Mouse (Mus musculus) neural tube, embryonic 12.5 days (tissue): Measurements from ENCODE around the gene Ccl11. TPM values are rescaled to one million over a fixed set of nuclear protein-coding genes. Genes with fewer than 3 reads are reported as not detected.

Experiments used
- ATAC-seq: fragments of 200-750 bp; cut with Nextera tagmentation; 2 replicates; pipeline ENCODE4 v1.8.0; 2017; ENCODE audit warnings: low read depth, mild to moderate bottlenecking, moderate TSS enrichment, moderate library complexity; ENCODE audit not compliant: low FRiP score
- H3K27ac ChIP-seq: fragments of 300-500 bp; sonication (generic); 2 replicates; pipeline ENCODE4 v1.5.1; 2016
- H3K27me3 ChIP-seq: fragments of 300-500 bp; sonication (generic); replicated peaks from 2 replicates; pipeline ENCODE4 v1.6.1; 2016; ENCODE audit warnings: mild to moderate bottlenecking
- H3K36me3 ChIP-seq: fragments of 300-500 bp; sonication (generic); 2 replicates; pipeline ENCODE4 v1.6.1; 2016; ENCODE audit warnings: mild to moderate bottlenecking
- H3K4me1 ChIP-seq: fragments of 300-500 bp; sonication (generic); 2 replicates; pipeline ENCODE4 v1.6.1; 2016
- H3K4me2 ChIP-seq: fragments of 300-500 bp; sonication (generic); replicated peaks from 2 replicates; pipeline ENCODE4 v1.6.1; 2016; ENCODE audit warnings: mild to moderate bottlenecking
- H3K4me3 ChIP-seq: fragments of 300-500 bp; sonication (generic); 2 replicates; pipeline ENCODE4 v1.5.1; 2016
- H3K9ac ChIP-seq: fragments of 300-500 bp; sonication (generic); 2 replicates; pipeline ENCODE4 v1.6.1; 2016; ENCODE audit warnings: mild to moderate bottlenecking
- H3K9me3 ChIP-seq: fragments of 300-500 bp; sonication (generic); 2 replicates; pipeline ENCODE4 v1.6.1; 2016; ENCODE audit warnings: mild to moderate bottlenecking
- WGBS: fragments of 180-500 bp; shearing (Covaris S2); methylation state at CpG from one replicate; pipeline ENCODE4 v1.1.7; 2016; 5-methylcytosine and 5-hydroxymethylcytosine counted together
- polyA plus RNA-seq: library from polyadenylated mRNA; unstranded; fragments of >200 nt; fragmentation: Nextera tagmentation; extraction: Ambion mirVana; gene quantifications from 2 replicates; pipeline ENCODE4 v1.2.1, GENCODE M21; 2016

Ccl11 gene
- polyA plus RNA-seq, 1 experiment from 2014 or later, result 0.24 TPM

DNA sequence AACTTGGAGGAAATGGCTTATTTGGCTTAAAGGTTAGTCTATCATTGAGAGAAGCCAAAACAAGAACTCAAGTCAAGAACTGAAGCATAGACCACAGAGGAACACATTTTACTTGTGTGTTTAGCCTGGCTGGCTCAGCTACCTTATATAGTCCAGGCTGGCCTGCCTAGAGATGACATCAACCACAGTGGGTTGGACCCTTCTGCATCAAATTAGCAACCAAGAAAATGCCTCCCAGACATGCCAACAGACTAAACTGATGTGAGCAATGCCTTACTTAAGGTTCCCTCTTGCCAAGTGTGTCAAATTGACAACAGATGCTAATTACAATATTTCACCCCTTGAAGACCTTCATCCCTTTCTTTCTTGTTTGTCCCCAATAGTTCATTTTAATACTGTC, 52.0 kb downstream of the Ccl11 start:
- no peaks in the 10 kb centered on the region for H3K4me1 ChIP-seq
- H3K4me2 ChIP-seq, result no peak overlapping the region
- H3K36me3 ChIP-seq, result no peaks in the 10 kb centered on the region
- no peaks in the 10 kb centered on the region for H3K27me3 ChIP-seq
- no peak overlapping the region for H3K4me3 ChIP-seq
- H3K9ac ChIP-seq, result no peak overlapping the region
- no peaks in the 10 kb centered on the region for H3K9me3 ChIP-seq
- no peak overlapping the region for H3K27ac ChIP-seq
- ATAC-seq, result no peak

DNA sequence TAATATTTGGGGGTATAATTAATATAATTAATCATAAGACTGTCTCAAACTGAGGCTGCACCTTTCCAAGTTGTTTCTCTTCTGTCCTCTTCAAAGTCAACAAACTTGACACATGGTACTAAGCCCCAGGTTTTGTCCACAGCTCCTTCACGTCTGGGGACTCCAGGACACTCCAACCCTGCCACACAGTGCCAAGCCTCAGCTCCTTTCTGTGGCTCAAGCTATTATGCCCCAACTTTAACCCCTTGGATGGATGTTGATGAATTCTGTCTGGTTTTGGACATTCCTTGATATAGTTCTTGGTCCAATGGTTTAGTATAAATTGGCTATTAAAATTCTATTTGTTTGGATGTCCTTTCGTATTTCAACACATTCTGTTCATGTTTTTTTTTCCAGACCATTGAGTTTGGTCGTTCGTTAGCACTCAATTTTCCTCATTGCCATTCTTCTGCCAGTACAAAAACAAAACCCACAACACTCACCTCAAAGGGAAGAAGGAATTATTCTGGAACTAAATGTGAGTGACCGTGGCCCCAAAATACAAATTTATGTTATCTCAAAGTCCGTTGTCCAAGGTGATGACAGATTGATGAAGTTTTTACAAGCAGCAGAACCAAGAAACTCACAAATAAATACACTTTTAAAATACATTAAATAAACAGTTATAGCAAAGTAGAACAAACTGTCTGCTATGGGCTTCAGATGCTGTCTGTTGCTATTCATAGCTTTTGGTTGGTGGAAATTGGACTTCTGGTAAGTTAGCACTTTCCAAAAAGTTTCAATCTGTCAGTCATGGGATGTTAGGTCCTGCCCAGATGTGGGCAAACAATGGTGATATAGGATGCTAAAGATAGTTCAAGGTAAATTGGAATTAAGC, 53.0 kb downstream of the Ccl11 start:
- no peaks in the 10 kb centered on the region for H3K27me3 ChIP-seq
- H3K4me2 ChIP-seq, result no peak overlapping the region
- no peaks in the 10 kb centered on the region for H3K36me3 ChIP-seq
- H3K27ac ChIP-seq, result no peak overlapping the region
- ATAC-seq, result no peak
- H3K4me3 ChIP-seq, result no peak overlapping the region
- H3K9me3 ChIP-seq, result no peaks in the 10 kb centered on the region
- 76% methylated on average over 6 of the region's 6 CpGs for WGBS
- H3K4me1 ChIP-seq, result no peaks in the 10 kb centered on the region
- no peak overlapping the region for H3K9ac ChIP-seq

Other genes with a start within 250 kb of the Ccl11 start
- gene 5530401A14Rik, start 197.2 kb upstream of the Ccl11 start, polyA plus RNA-seq, result 0.06 and 0.13 TPM in 2 replicates
- 6.6 and 8.4 TPM in 2 replicates for gene Asic2, start 89.4 kb upstream of the Ccl11 start, polyA plus RNA-seq
- 2.7 and 3.6 TPM in 2 replicates for gene Ccl2, start 22.3 kb upstream of the Ccl11 start, polyA plus RNA-seq
- not detected in 2 replicates for gene Gm17268, start 19.3 kb upstream of the Ccl11 start, polyA plus RNA-seq
- 1.7 and 2.4 TPM in 2 replicates for gene Ccl7, start 12.1 kb upstream of the Ccl11 start, polyA plus RNA-seq
- 1.8 and 1.9 TPM in 2 replicates for gene Ccl12, start 44.0 kb downstream of the Ccl11 start, polyA plus RNA-seq
- not detected in 2 replicates for gene Ccl8, start 57.4 kb downstream of the Ccl11 start, polyA plus RNA-seq
- not detected in 2 replicates for gene Ccl1, start 247.9 kb downstream of the Ccl11 start, polyA plus RNA-seq